Mouse (Mus musculus): ENCODE measurements at regions not wholly inside any gene's neighbourhood (a gene's known extent, or its start where the extent isn't known, plus 50 kb on each side); places are given as distances from the start of the nearest gene placed in this dataset.

GRCm38 (mm10) chr16:25528313-25528712 is 155.2 kb upstream of the Trp63 start:
- Histone ChIP-seq H3K36me3 (ENCODE audit: control insufficient read depth, insufficient read depth, low read length) (no peaks in the 10 kb centered on the region), H3K27ac (replicated peaks) (no peak overlapping the region), H3K9me3 (ENCODE audit: control insufficient read depth, low read length) (no peaks in the 10 kb centered on the region), H3K4me2 (replicated peaks; ENCODE audit: low read depth) (no peak overlapping the region), H3K9ac (ENCODE audit: low read length) (no peak overlapping the region), H3K4me3 (ENCODE audit: low read depth, low read length) (no peak overlapping the region), H3K27me3 (ENCODE audit: control insufficient read depth, insufficient read depth, low read length) (no peaks in the 10 kb centered on the region), H3K4me1 (replicated peaks; ENCODE audit: control insufficient read depth, insufficient read depth) (no peaks in the 10 kb centered on the region)
- 78% methylated on average over 2 of the region's 2 CpGs for WGBS
- DNase-seq (ENCODE audit: low spot score) (no peak), ATAC-seq (ENCODE audit: low FRiP score, low TSS enrichment) (no peak)
- TF ChIP-seq EP300 (optimal IDR thresholded peaks at IDR 0.05) (no peak), CTCF (IDR thresholded peaks at IDR 0.05; ENCODE audit: low read depth) (no peak)

GRCm38 (mm10) chr16:25529681-25530080 is 153.9 kb upstream of the Trp63 start:
- Histone ChIP-seq H3K9ac (ENCODE audit: low read length) (no peak overlapping the region), H3K27me3 (ENCODE audit: control insufficient read depth, insufficient read depth, low read length) (no peaks in the 10 kb centered on the region), H3K4me3 (ENCODE audit: low read depth, low read length) (no peak overlapping the region), H3K4me2 (replicated peaks; ENCODE audit: low read depth) (no peak overlapping the region), H3K36me3 (ENCODE audit: control insufficient read depth, insufficient read depth, low read length) (no peaks in the 10 kb centered on the region), H3K4me1 (replicated peaks; ENCODE audit: control insufficient read depth, insufficient read depth) (no peaks in the 10 kb centered on the region), H3K9me3 (ENCODE audit: control insufficient read depth, low read length) (no peaks in the 10 kb centered on the region), H3K27ac (replicated peaks) (no peak overlapping the region)
- DNase-seq (ENCODE audit: low spot score) (no peak), ATAC-seq (ENCODE audit: low FRiP score, low TSS enrichment) (no peak)
- WGBS = 80% methylated on average over 1 of the region's 1 CpGs
- TF ChIP-seq EP300 (optimal IDR thresholded peaks at IDR 0.05) = no peak
- TF ChIP-seq CTCF (IDR thresholded peaks at IDR 0.05; ENCODE audit: low read depth) = no peak

- Histone ChIP-seq H3K4me2 (replicated peaks; ENCODE audit: low read depth) (no peak overlapping the region), H3K9ac (ENCODE audit: low read length) (no peak overlapping the region), H3K36me3 (ENCODE audit: control insufficient read depth, insufficient read depth, low read length) (no peaks in the 10 kb centered on the region), H3K4me1 (replicated peaks; ENCODE audit: control insufficient read depth, insufficient read depth) (no peaks in the 10 kb centered on the region), H3K9me3 (ENCODE audit: control insufficient read depth, low read length) (no peaks in the 10 kb centered on the region), H3K27ac (replicated peaks) (peak overlapping the region; percentile 35; the same call in 1 of the 2 replicates), H3K4me3 (ENCODE audit: low read depth, low read length) (no peak overlapping the region), H3K27me3 (ENCODE audit: control insufficient read depth, insufficient read depth, low read length) (no peaks in the 10 kb centered on the region)
- 0 out of 2 replicates have a peak, but pooled peaks have one; percentile 35 for ATAC-seq (ENCODE audit: low FRiP score, low TSS enrichment)
- 25% methylated on average over 4 of the region's 4 CpGs for WGBS
- no peak for DNase-seq (ENCODE audit: low spot score)
- TF ChIP-seq CTCF (IDR thresholded peaks at IDR 0.05; ENCODE audit: low read depth) (no peak), EP300 (optimal IDR thresholded peaks at IDR 0.05) (no peak)
Observed at GRCm38 (mm10) chr16:25531761-25532336, 151.7 kb upstream of the Trp63 start.

- WGBS = 59% methylated on average over 3 of the region's 3 CpGs
Observed at GRCm38 (mm10) chr16:25532519-25533205, 150.9 kb upstream of the Trp63 start.

GRCm38 (mm10) chr16:25533206-25533580 is 150.4 kb upstream of the Trp63 start:
- Histone ChIP-seq H3K27me3 (ENCODE audit: control insufficient read depth, insufficient read depth, low read length) (no peaks in the 10 kb centered on the region), H3K27ac (replicated peaks) (no peak overlapping the region), H3K9ac (ENCODE audit: low read length) (no peak overlapping the region), H3K36me3 (ENCODE audit: control insufficient read depth, insufficient read depth, low read length) (no peaks in the 10 kb centered on the region), H3K9me3 (ENCODE audit: control insufficient read depth, low read length) (no peaks in the 10 kb centered on the region), H3K4me3 (ENCODE audit: low read depth, low read length) (no peak overlapping the region), H3K4me1 (replicated peaks; ENCODE audit: control insufficient read depth, insufficient read depth) (no peaks in the 10 kb centered on the region), H3K4me2 (replicated peaks; ENCODE audit: low read depth) (no peak overlapping the region)
- DNase-seq (ENCODE audit: low spot score) = no peak
- no peak for TF ChIP-seq CTCF (IDR thresholded peaks at IDR 0.05; ENCODE audit: low read depth)
- no peak for TF ChIP-seq EP300 (optimal IDR thresholded peaks at IDR 0.05)
- ATAC-seq (ENCODE audit: low FRiP score, low TSS enrichment) = no peak
- WGBS = 57% methylated on average over 4 of the region's 4 CpGs

More at GRCm38 (mm10) chr16:25532519-25533205, 150.9 kb upstream of the Trp63 start:
- no peaks in the 10 kb centered on the region for H3K27me3 ChIP-seq (ENCODE audit: control insufficient read depth, insufficient read depth, low read length)
- no peak for DNase-seq (ENCODE audit: low spot score)
- H3K4me3 ChIP-seq (ENCODE audit: low read depth, low read length) = no peak overlapping the region
- H3K9ac ChIP-seq (ENCODE audit: low read length) = no peak overlapping the region
- TF ChIP-seq CTCF (IDR thresholded peaks at IDR 0.05; ENCODE audit: low read depth) = no peak
- TF ChIP-seq EP300 (optimal IDR thresholded peaks at IDR 0.05) = no peak
- H3K27ac ChIP-seq (replicated peaks) = no peak overlapping the region
- H3K4me2 ChIP-seq (replicated peaks; ENCODE audit: low read depth) = no peak overlapping the region
- H3K4me1 ChIP-seq (replicated peaks; ENCODE audit: control insufficient read depth, insufficient read depth) = no peaks in the 10 kb centered on the region
- ATAC-seq (ENCODE audit: low FRiP score, low TSS enrichment) = no peak
- no peaks in the 10 kb centered on the region for H3K9me3 ChIP-seq (ENCODE audit: control insufficient read depth, low read length)
- no peaks in the 10 kb centered on the region for H3K36me3 ChIP-seq (ENCODE audit: control insufficient read depth, insufficient read depth, low read length)

- DNase-seq (ENCODE audit: low spot score) (no peak), ATAC-seq (ENCODE audit: low FRiP score, low TSS enrichment) (no peak)
- no peak overlapping the region for H3K9ac ChIP-seq (ENCODE audit: low read length)
- WGBS = 78% methylated on average over 6 of the region's 6 CpGs
- TF ChIP-seq CTCF (IDR thresholded peaks at IDR 0.05; ENCODE audit: low read depth) = no peak
- no peak for TF ChIP-seq EP300 (optimal IDR thresholded peaks at IDR 0.05)
- no peaks in the 10 kb centered on the region for H3K9me3 ChIP-seq (ENCODE audit: control insufficient read depth, low read length)
- H3K4me2 ChIP-seq (replicated peaks; ENCODE audit: low read depth) = no peak overlapping the region
- no peaks in the 10 kb centered on the region for H3K27me3 ChIP-seq (ENCODE audit: control insufficient read depth, insufficient read depth, low read length)
- no peak overlapping the region for H3K27ac ChIP-seq (replicated peaks)
- no peaks in the 10 kb centered on the region for H3K4me1 ChIP-seq (replicated peaks; ENCODE audit: control insufficient read depth, insufficient read depth)
- no peak overlapping the region for H3K4me3 ChIP-seq (ENCODE audit: low read depth, low read length)
- H3K36me3 ChIP-seq (ENCODE audit: control insufficient read depth, insufficient read depth, low read length) = no peaks in the 10 kb centered on the region
Observed at GRCm38 (mm10) chr16:25536550-25536949, 147.0 kb upstream of the Trp63 start.

Data from stomach, postnatal 0 days (tissue).